Mouse (Mus musculus) CH12F3 (cell line): ENCODE data around the gene Rnpep.

ENCODE experiments used
- in situ Hi-C: fragments of 300-500 bp; cut with MboI; formaldehyde crosslinking; loops from 2 replicates; pipeline ENCODE4 v1.14.3; 2020; ENCODE audit warnings: low sequenced_read_pairs

Rnpep gene

DNA sequence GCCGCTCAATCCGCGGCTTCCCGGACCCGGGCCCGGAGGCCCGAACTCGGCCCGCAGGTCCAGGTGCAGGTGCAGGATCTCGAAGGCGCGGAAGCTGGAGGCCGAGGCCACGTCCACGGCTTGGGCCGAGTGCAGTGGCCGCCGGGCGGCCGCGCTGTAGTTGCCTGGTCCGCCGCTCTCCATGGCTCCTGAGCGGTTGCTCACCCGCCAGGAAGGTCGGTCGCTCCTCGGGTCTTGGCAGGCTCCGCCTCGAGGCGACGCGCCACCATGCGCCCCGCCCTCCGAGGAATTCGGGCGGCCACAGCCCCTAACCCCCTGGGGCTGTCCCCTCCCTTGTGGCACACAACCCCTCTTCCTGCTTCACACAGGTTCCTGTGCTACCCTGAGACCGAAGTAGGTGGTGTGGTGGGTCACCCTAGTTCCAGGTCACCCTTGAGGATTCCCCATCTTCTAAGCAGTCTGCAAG is at the start of gene Rnpep:
Gene Rnpep (minus strand): TSS at position 259 of the 466 bp plus-strand sequence.
- in situ Hi-C loops: no loop called here

DNA sequence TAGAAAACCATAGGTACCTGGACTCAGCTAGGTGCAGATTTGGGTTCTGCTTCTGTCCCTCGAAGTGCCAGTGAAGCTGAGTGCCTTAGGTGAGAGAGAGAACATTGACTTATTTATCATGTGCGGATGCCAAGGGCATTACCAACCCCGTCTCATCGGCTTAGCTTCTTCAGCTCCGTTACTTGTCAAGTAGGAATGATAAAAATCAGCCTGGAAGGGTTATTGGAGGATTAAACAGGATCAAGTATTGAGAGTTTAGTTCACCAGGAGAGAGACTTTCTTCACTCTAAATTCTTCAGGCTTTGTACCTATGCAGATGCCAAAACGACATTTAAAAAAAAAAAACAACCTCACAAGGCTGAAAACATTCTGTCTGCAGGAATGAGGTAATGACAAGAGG is 46.7 kb upstream of the Rnpep start:
- in situ Hi-C loops: no loop called here

GRCm38 (mm10) chr1:135328368-135328767 is 44.5 kb upstream of the Rnpep start:
- in situ Hi-C loops: no loop called here

- in situ Hi-C loops: no loop called here
These were observed 42.0 kb upstream of the Rnpep start for GRCm38 (mm10) chr1:135325934-135326333.

DNA sequence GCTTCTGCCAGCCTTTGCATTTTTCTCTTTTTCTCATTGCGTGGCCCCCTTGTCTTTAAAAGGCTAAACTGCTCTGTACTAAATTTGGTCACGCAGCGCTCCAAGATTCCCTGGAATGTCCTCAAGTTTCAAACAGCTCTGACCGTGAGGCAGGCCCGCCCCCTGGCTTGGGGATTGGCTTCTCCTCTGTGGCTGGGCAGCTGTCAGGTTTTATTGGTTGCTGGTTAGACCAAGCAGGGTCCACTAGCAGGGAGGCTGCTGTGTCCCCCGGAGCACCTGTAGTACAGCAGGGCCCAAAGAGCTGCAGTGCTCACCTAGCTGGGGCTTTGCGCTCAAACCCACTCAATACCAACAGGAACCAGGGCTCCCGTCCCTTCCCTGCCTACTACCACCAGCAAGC is 40.7 kb upstream of the Rnpep start, which contains the start of gene Lmod1:
Gene Lmod1 (plus strand): TSS at position 237 of the 400 bp plus-strand sequence.
- in situ Hi-C loops: no loop called here

- in situ Hi-C loops: no loop called here
These were observed 39.5 kb upstream of the Rnpep start for GRCm38 (mm10) chr1:135323367-135323901.

- in situ Hi-C loops: no loop called here
These were observed 29.6 kb upstream of the Rnpep start, which contains the start of gene Timm17a for GRCm38 (mm10) chr1:135313284-135314031. Gene Timm17a (minus strand): TSS chr1:135313778.

GRCm38 (mm10) chr1:135312201-135312600 is 28.3 kb upstream of the Rnpep start:
- in situ Hi-C loops: no loop called here

DNA sequence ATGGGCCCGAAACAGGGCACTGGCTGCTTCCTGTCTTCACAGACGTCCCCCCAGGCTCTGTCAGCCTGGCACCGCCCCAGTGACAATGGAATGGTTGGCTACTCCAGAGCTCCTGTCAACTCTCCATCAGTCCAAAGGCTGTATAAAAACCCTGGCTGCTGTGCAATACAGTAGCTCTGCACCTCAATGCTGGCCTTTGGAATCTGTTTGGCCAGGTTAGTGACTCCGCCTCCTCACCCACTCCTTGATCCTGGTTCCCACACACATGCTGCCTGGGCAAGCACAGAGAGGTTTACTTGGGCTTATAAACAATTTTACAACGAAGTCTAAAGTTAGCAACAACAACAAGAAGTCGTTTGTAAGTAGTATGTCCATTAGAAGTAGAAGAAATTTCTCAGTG is 27.5 kb upstream of the Rnpep start:
- in situ Hi-C loops: no loop called here

DNA sequence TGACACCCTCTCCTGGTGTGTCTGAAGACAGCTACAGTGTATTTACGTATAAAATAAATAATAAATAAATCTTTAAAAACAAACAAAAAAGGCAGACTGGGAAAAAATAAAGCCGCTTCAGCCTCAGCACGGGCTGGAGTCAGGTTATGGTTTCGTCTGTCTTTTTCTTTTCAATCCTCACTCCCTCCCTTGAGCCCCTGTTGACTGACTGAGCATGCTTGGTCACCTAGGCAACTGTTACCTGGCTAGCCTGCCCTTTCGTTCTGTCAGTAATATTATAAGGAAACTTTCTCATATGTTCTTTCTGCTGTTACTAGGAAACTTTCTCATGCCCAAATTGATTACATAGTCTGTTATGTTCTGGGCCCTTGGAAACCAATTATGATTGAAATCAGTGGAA is 7.0 kb upstream of the Rnpep start:
- in situ Hi-C loops: no loop called here

DNA sequence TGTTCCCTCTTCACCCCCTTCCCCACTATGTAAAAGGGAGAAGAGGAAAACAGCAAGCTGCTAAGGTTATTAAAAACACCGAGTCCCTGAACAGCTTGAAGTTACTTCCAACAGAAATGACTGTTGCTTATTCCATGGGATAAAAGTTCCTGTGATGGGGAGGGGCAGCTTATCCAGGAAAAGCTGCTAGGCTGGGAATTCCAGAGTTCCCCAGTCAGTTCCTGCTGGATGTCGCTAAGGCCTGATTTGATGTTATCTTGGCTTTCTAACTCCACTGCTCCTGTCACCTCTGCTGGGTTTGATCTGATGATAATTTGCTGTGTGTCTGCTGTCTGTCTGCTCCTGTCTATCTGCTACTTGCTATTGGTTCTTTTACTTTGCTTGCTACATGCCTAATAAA is 2.4 kb upstream of the Rnpep start:
- in situ Hi-C loops: no loop called here

- in situ Hi-C loops: no loop called here
These were observed 528 bp downstream of the Rnpep start for GRCm38 (mm10) chr1:135283287-135283825.

DNA sequence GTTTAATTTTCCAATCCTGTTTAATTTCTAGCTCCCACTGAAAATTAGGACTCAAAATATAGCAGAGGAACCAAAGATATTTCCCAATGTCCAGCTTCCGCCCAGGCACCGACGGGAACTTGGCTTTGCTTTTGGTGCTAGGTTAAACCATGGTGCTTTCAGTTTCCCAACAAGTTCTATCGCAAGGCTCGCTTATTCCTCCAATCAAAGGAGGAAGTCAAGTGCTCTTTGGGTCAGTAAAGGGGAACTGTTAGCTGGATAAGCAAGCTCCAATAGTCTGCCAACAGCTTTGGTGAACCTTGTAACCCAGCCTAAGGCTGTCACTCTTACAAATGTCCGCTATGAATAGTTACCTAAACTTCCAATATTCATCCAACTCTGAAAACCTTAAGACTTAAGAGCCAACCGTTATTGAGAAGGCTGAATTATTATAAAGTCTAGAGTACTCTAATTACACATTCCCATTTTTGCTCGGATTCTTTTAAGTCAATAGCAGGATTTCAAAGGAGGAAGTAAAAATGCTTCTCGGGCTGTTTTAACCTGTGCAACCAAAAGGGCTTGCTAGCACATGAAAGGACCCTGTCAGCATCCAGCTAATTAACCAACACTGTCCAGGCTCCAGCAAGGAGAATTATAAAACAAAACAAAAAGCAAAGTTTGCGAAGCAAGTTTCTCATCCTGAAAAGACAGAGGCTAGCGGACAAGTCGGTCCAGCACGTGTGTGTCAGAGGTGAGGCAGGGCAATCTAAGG is 1.2 kb downstream of the Rnpep start:
- in situ Hi-C loops: no loop called here

- in situ Hi-C loops: no loop called here
These were observed 2.0 kb downstream of the Rnpep start for GRCm38 (mm10) chr1:135281841-135282240.

GRCm38 (mm10) chr1:135280646-135281045 is 3.2 kb downstream of the Rnpep start:
- in situ Hi-C loops: no loop called here

GRCm38 (mm10) chr1:135271371-135271770 is 12.5 kb downstream of the Rnpep start:
- in situ Hi-C loops: no loop called here

DNA sequence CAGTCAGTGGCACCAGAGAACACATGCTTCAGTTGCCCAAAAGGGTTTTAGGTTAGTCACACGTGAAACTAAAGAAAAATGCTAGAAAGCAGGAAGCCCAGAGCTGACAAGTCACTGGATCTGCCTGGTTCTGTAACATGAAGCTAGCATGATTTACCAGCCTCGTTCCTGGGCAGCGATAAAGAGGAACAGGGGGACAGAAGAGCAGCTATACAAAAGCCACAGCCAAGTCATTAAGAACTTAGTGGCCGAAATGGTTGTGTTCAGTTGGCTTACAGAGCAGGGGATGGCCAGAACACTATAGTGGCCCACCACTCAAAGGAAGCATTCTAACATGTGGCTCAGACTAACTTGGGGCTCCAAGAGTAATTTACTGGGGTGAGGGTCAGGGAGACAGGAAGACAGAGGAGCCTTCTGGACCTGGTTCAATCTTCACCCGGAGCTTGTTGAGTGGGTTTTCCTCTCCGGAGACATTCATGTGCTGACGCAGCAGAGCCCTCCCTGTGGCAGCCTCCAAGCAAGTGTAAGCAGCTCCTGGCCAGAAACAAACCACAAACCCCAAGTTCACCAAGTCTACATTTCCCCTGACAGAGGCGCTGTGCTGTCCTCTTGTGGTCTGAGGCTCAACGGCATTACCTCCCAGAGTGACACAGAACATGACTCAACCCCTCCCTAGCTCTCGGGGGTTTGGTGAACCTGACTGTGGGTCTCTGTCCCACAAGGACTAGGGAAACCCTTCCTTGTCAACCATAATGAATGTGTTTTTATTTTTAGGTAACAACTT is 16.0 kb downstream of the Rnpep start:
- in situ Hi-C loops: no loop called here

DNA sequence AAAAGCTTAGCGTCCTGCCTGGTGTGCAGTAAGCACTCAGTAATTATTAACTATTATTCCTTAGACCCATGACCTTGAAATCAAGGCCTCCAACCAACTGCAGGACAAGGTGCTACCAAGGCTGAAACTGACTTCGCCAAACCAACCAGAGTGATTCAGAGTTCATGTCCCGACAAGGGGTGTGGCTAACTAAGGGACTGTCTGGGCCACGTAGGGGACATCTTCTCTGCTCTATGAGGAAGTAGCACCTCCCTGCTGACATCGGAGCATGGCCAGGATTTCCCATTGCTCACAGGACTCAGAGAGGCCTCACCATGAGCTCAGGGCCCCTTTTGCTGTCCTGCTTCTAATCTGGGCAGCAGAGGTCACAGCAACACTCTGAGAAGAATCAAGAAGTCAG is 18.1 kb downstream of the Rnpep start:
- in situ Hi-C loops: no loop called here

GRCm38 (mm10) chr1:135263316-135263715 is 20.6 kb downstream of the Rnpep start:
- in situ Hi-C loops: no loop called here

- in situ Hi-C loops: no loop called here
These were observed 21.6 kb downstream of the Rnpep start for GRCm38 (mm10) chr1:135262329-135262728.

DNA sequence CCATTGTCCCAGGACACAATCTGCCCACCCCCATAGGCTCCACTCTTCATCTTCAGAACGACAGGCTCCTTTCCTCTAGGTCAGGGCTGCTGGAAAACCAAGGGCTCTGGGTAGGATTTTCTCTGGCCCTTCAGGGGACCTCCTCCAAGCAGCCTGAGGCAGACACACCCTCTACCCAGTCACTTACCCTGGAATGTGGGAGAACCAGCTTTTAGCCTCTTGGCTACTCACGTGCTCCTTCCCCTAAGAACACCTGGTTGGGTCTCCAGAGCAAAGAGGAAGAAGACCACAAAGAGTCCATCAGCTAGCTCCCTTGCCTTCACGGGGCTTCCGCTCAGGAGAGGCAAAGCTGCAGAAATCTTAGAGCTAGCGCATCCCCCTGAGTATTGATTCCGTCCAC is 23.0 kb downstream of the Rnpep start:
- in situ Hi-C loops: no loop called here
